Mouse (Mus musculus) retina, embryonic 14.5 days (tissue): ENCODE data around the gene Adam15.

ENCODE experiments used
- DNase-seq: peaks from one replicate; pipeline ENCODE4 v3.0.0-alpha.2; 2015; ENCODE audit warnings: low spot score

Gene Adam15

DNA sequence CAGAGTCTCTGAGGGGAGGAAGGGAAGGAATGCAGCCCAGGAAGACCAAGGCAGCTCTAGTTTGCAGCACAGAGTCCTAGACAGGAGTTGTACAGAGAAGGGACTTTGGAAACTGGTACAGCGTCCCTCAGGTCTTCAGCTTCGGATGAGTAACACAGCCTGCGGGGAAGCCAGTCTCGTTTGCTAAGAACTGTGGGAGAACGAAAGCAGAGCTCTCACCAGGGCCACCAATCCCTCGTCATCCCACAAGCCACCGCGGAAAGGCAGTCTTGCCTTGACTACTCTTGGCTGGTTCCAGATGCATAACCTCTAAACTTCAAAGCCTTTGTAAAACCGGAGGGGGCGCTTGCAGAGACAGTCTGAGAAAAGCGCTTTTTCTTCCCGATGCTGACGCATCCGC, 50.3 kb downstream of the Adam15 start:
- DNase-seq, result no peak

DNA sequence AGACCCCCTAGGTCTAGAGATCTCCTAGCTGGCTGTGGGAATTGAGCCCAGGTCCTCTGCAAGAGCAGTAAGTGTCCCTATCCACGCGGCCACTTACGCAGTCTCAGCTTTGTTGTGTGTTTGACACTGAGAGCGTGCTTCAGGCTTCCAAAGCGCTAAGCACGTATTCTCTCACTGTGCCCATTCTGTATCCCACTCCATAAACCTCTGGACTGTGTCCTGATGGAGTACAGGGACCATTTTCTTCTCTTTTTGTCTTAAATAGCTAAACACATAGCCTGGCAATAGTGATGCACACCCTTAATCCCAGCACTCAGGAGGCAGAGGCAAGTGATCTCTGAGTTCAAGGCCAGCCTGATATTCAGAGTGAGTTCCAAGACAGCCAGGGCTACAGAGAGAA, 50.9 kb downstream of the Adam15 start:
- DNase-seq, result no peak

- DNase-seq, result no peak
These were observed 52.9 kb downstream of the Adam15 start for GRCm38 (mm10) chr3:89296761-89297396.

GRCm38 (mm10) chr3:89295685-89296230, 54.0 kb downstream of the Adam15 start:
- DNase-seq, result no peak

- no peak for DNase-seq
These were observed 55.6 kb downstream of the Adam15 start for GRCm38 (mm10) chr3:89294195-89294594.

DNA sequence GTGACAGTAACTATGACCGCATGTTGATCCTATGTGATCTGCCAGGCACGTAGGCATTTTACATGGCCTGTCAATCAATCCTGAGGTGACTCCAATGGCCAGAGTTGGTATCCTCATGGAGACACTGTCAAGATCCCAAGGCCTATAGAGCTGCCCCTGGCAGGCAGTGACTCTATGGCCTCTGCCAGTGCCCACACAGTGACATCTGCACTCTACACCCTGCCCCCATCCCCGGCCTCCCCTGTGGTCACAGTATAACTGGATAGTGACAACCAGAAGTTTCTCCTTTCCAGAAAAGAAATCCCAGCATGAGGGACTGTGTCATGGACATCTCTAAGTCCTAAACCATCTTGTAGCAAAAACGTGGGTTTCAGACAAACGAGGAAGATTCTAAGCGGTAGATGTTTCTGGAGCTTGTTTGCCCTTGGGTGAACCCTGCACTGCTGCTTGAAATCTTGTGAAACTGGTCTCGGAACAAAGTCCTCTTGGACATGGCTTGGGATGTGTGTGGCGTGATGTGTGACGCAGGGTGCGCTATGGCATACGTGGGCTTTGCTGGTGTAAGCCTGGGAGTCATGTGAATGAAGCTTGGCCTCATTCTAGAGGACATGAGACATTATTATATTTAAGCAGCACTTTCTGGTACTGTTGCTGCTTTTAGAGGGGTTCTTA, 56.4 kb downstream of the Adam15 start:
- DNase-seq, result no peak

DNA sequence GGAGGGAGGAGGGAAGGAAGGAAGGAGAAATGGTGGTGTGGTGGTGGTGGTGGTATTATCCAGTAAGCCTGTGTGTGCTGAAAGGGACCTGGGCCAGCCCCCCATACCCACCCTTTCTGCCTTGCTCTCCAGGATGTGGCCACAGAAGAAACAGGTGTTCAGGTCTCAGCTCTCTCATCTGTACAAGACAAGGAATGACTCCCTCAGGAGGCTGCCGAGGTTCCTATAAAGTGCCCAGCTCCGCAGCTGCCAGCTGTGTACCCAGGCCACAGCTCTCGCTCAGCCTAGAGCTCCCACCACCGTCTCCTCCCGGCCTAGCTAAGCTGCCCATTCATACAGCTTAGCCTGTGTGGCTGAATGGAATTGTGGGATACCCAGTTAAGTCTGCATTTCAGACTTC, 57.5 kb downstream of the Adam15 start:
- no peak for DNase-seq

GRCm38 (mm10) chr3:89291874-89292273, 57.9 kb downstream of the Adam15 start:
- no peak for DNase-seq
